Mouse (Mus musculus) ES-Bruce4 (cell line): ENCODE measurements around the gene Cwc27. TPM values are rescaled to one million over a fixed set of nuclear protein-coding genes. Genes with fewer than 3 reads are reported as not detected.

Experiments
- H3K27ac ChIP-seq: 2 replicates; pipeline ENCODE4 v1.5.1; 2012; ENCODE audit warnings: low read length, inconsistent platforms; ENCODE audit not compliant: insufficient read depth
- H3K27me3 ChIP-seq: 2 replicates; pipeline ENCODE4 v1.6.1; 2012; ENCODE audit warnings: mild to moderate bottlenecking, low read length, inconsistent platforms; ENCODE audit not compliant: control insufficient read depth, poor library complexity, insufficient read depth, severe bottlenecking
- H3K36me3 ChIP-seq: 2 replicates; pipeline ENCODE4 v1.6.1; 2012; ENCODE audit warnings: inconsistent platforms, mild to moderate bottlenecking, low read length, moderate library complexity; ENCODE audit not compliant: control insufficient read depth, poor library complexity, insufficient read depth, severe bottlenecking
- H3K4me1 ChIP-seq: one replicate; pipeline ENCODE4 v1.8.1; 2011; ENCODE audit warnings: low read length; ENCODE audit not compliant: control insufficient read depth, insufficient read depth
- H3K4me3 ChIP-seq: 2 replicates; pipeline ENCODE4 v1.5.1; 2011; ENCODE audit warnings: low read depth, mild to moderate bottlenecking, low read length
- H3K9ac ChIP-seq: 2 replicates; pipeline ENCODE4 v1.6.1; 2012; ENCODE audit warnings: low read depth, mild to moderate bottlenecking, inconsistent platforms; ENCODE audit not compliant: poor library complexity, severe bottlenecking
- H3K9me3 ChIP-seq: replicated peaks from 2 replicates; pipeline ENCODE4 v1.6.1; 2012; ENCODE audit warnings: mild to moderate bottlenecking, low read length, inconsistent platforms; ENCODE audit not compliant: control insufficient read depth, poor library complexity, insufficient read depth, severe bottlenecking
- CTCF ChIP-seq: IDR thresholded peaks from one replicate; pipeline ENCODE4 v1.8.1; 2011; ENCODE audit warnings: low read depth, low read length
- EP300 ChIP-seq: IDR thresholded peaks from 2 replicates; pipeline ENCODE4 v1.6.1; 2011; ENCODE audit warnings: low read depth, low read length; ENCODE audit not compliant: insufficient read depth
- POLR2A ChIP-seq: IDR thresholded peaks from one replicate; pipeline ENCODE4 v1.8.1; 2011; ENCODE audit warnings: low read length; ENCODE audit not compliant: insufficient read depth
- polyA plus RNA-seq: library from polyadenylated mRNA; stranded (reverse); fragments of >200 nt; gene quantifications from 2 replicates; pipeline ENCODE4 v1.2.4, GENCODE M21; 2011; ENCODE audit warnings: low read depth; ENCODE audit not compliant: missing spikeins, insufficient read depth, insufficient read length

Gene Cwc27
- polyA plus RNA-seq, 1 experiment, result 41.0 TPM

DNA sequence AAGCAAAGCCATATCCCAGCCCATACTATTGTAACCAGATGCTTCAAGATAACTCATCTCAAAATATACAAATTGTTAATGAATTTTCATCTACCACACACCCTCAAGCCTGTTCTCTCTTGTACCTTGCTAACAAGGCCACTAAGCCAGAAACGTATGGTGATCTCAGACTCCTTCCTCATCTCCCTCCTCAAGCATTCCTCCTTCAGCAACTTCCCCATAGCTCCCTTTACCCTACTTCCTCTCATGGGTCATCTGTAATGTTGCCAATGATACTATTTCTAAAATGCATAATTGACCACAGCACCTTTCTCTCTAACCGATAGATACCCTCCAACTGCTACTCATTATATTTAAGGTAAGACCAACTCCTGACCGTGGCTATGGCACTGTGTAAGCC lies 22.5 kb downstream of the Cwc27 start:
- H3K27me3 ChIP-seq, result no peaks in the 10 kb centered on the region
- H3K27ac ChIP-seq, result no peak overlapping the region
- no peaks in the 10 kb centered on the region; the same call in 1 of the 2 replicates for H3K36me3 ChIP-seq
- H3K4me3 ChIP-seq, result no peak overlapping the region
- no peaks in the 10 kb centered on the region for H3K4me1 ChIP-seq
- TF ChIP-seq POLR2A (no peak), EP300 (no peak), CTCF (no peak)
- H3K9ac ChIP-seq, result no peak overlapping the region
- no peaks in the 10 kb centered on the region for H3K9me3 ChIP-seq

DNA sequence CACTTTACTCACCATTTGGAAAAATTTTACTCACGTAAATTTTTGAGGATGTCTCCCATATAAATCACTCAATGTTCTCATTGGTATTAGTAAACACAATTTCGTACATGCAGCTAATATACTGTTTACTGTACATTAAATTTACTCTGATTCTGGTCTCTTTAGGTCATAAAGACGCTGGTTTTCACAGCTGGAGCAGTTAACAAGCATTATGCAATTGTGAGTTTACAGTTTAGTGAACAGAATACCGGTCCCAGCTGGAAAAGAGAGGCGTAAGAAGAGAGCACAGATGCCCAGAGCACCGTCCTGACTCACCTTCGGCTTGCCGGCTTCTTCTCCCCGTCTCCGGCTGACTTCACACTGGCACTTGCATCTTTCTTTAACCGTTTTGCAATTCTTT lies 24.8 kb downstream of the Cwc27 start, which contains the start of gene Srek1ip1:
Gene Srek1ip1, plus strand, starts transcription at position 301 of the 400 bp plus-strand sequence.
- peaks cover 3% of the 10 kb centered on the region; the same call in 1 of the 2 replicates for H3K36me3 ChIP-seq
- no peak within 1 kb of the TSS for H3K4me3 ChIP-seq
- no peaks in the 10 kb centered on the region for H3K27me3 ChIP-seq
- no peak within 1 kb of the TSS for H3K9ac ChIP-seq
- no peak within 1 kb of the TSS for H3K27ac ChIP-seq
- H3K4me1 ChIP-seq, result no peaks in the 10 kb centered on the region
- no peaks in the 10 kb centered on the region for H3K9me3 ChIP-seq
- TF ChIP-seq EP300, result no peak
- no peak for TF ChIP-seq CTCF
- TF ChIP-seq POLR2A, result no peak

DNA sequence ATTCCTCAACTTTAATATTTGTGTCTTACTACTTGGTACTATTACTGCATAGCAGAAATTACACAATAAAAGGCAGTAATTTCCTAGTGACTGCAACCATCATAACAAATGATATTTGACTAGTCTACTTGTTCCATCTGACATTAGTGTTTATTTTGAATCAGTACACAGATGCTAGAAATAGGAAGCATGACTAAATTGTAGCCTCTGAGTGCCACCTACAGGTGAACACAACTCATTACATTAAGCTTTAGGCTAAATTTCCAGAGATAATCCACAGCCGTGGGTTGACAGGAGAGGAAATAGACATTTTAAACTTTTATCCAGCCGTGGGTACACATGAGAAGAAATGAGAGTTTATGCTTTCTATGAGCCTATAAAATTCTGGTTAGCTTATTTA lies 27.3 kb downstream of the Cwc27 start:
- no peak overlapping the region for H3K4me3 ChIP-seq
- no peak overlapping the region for H3K27ac ChIP-seq
- peaks cover 3% of the 10 kb centered on the region; the same call in 1 of the 2 replicates for H3K36me3 ChIP-seq
- H3K9me3 ChIP-seq, result no peaks in the 10 kb centered on the region
- no peak for TF ChIP-seq CTCF
- TF ChIP-seq EP300, result no peak
- no peak for TF ChIP-seq POLR2A
- H3K9ac ChIP-seq, result no peak overlapping the region
- no peaks in the 10 kb centered on the region for H3K4me1 ChIP-seq
- H3K27me3 ChIP-seq, result no peaks in the 10 kb centered on the region

DNA sequence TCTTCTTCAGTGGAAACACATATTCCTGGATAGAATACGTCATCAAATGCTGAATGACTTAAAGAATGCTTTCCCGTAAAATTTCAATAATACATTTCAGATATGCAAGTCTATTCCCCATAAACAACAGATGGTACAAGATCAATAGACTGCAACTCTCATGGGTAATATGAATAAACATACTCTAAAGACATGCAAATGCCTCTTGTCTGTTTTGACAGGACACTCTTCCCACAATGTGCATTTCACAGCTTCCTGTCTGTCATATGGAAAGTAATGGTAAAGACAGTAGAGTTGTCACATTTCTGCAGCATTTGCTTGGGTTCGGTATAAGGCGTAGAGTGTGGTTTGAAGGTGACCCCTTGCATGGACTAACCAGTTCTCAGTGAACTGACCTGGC lies 29.7 kb downstream of the Cwc27 start:
- no peak overlapping the region for H3K27ac ChIP-seq
- no peaks in the 10 kb centered on the region for H3K4me1 ChIP-seq
- H3K9ac ChIP-seq, result no peak overlapping the region
- H3K27me3 ChIP-seq, result no peaks in the 10 kb centered on the region
- no peaks in the 10 kb centered on the region for H3K9me3 ChIP-seq
- 0 out of 2 replicates have a peak, but pooled peaks cover 3% of the 10 kb centered on the region for H3K36me3 ChIP-seq
- TF ChIP-seq POLR2A (no peak), EP300 (no peak), CTCF (no peak)
- H3K4me3 ChIP-seq, result no peak overlapping the region

DNA sequence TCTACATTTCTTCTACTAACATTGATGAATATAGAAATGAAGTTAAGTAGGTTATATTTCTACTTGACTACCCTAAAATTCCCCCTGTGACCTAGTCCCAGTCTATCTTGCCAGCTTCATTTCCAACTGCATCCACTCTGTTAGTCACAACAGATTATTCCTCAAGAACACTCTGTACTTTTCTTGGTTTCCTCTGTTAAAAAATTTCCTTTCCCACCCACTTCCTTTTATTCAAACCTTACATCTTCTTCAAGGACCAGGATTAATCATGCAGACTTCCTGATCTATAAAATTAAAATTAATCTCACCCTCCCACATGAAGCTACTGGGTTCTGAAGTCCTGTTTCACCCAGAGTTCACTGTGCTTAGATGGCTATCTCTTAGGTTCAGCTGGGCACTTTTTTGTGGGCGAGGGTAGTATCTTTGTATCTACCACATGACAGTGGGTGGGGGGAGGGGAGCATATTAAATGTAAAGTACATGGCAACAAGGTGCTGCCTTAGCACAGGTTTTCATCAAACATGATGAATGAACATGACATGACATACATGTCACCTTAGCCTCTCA lies 37.8 kb downstream of the Cwc27 start:
- no peaks in the 10 kb centered on the region for H3K9me3 ChIP-seq
- no peak overlapping the region for H3K4me3 ChIP-seq
- no peak overlapping the region for H3K9ac ChIP-seq
- H3K36me3 ChIP-seq, result no peaks in the 10 kb centered on the region
- no peaks in the 10 kb centered on the region for H3K4me1 ChIP-seq
- H3K27me3 ChIP-seq, result no peaks in the 10 kb centered on the region
- no peak overlapping the region for H3K27ac ChIP-seq
- TF ChIP-seq EP300 (no peak), POLR2A (no peak), CTCF (no peak)

DNA sequence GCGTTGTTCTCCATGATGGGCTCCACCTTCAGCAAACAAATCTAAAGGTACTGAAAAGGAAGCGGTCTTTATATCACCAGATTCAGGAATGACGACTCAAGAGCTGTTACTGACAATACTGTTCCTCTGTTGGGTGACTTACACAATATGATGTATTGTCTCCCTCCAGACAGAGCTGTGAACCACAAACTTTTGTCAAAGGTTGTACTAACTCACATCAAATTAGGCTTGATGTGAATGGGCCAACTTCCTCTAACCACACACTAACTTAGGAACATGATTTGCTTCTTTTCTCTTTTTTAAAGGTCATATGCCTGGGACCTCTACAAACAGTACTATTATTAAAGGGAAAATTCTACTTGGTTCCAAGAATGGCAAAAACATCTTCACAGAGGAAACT lies 53.7 kb downstream of the Cwc27 start:
- H3K4me3 ChIP-seq, result no peak overlapping the region
- H3K27me3 ChIP-seq, result no peaks in the 10 kb centered on the region
- no peaks in the 10 kb centered on the region for H3K9me3 ChIP-seq
- TF ChIP-seq EP300 (no peak), POLR2A (no peak), CTCF (no peak)
- H3K4me1 ChIP-seq, result no peaks in the 10 kb centered on the region
- H3K9ac ChIP-seq, result no peak overlapping the region
- no peaks in the 10 kb centered on the region for H3K36me3 ChIP-seq
- no peak overlapping the region for H3K27ac ChIP-seq
